Mouse (Mus musculus) heart, embryonic 11.5 days (tissue): ENCODE results near the gene Tcea3. TPM values are rescaled to one million over a fixed set of nuclear protein-coding genes. Genes with fewer than 3 reads are reported as not detected.
A peak's percentile ranks its signal among the peaks of the same experiment; 100 is the strongest.

ENCODE experiments used
- ATAC-seq: fragments of 200-750 bp; cut with Nextera tagmentation; replicated peaks from 2 replicates; pipeline ENCODE4 v1.8.0; 2017; ENCODE audit warnings: moderate library complexity; ENCODE audit not compliant: insufficient number of reproducible peaks, low FRiP score, low TSS enrichment
- H3K27ac ChIP-seq: fragments of 300-500 bp; sonication (generic); 2 replicates; pipeline ENCODE4 v1.5.1; 2014; ENCODE audit warnings: mild to moderate bottlenecking, low read depth, low read length
- H3K27me3 ChIP-seq: fragments of 300-500 bp; sonication (generic); 2 replicates; pipeline ENCODE4 v1.6.1; 2014; ENCODE audit warnings: mild to moderate bottlenecking, low read length, mixed read lengths; ENCODE audit not compliant: control insufficient read depth, insufficient read depth
- H3K36me3 ChIP-seq: fragments of 300-500 bp; sonication (generic); 2 replicates; pipeline ENCODE4 v1.6.1; 2014; ENCODE audit warnings: mild to moderate bottlenecking, low read length, moderate library complexity, mixed read lengths; ENCODE audit not compliant: control insufficient read depth, insufficient read depth
- H3K4me1 ChIP-seq: fragments of 300-500 bp; sonication (generic); 2 replicates; pipeline ENCODE4 v1.6.1; 2014; ENCODE audit warnings: low read length; ENCODE audit not compliant: control insufficient read depth, insufficient read depth
- H3K4me2 ChIP-seq: fragments of 300-500 bp; sonication (generic); 2 replicates; pipeline ENCODE4 v1.6.1; 2014; ENCODE audit warnings: mild to moderate bottlenecking, moderate library complexity
- H3K4me3 ChIP-seq: fragments of 300-500 bp; sonication (generic); 2 replicates; pipeline ENCODE4 v1.5.1; 2014; ENCODE audit warnings: low read depth, low read length
- H3K9ac ChIP-seq: fragments of 300-500 bp; sonication (generic); 2 replicates; pipeline ENCODE4 v1.6.1; 2014; ENCODE audit warnings: mild to moderate bottlenecking, low read depth, low read length, moderate library complexity
- H3K9me3 ChIP-seq: fragments of 300-500 bp; sonication (generic); replicated peaks from 2 replicates; pipeline ENCODE4 v1.6.1; 2016; ENCODE audit warnings: low read length; ENCODE audit not compliant: control insufficient read depth
- WGBS: fragments of 180-500 bp; shearing (Covaris S2); extraction: QIAGEN DNeasy Blood & Tissue Kit; methylation state at CpG from one replicate; pipeline ENCODE4 v1.1.7; 2014; ENCODE audit not compliant: insufficient replicate concordance; 5-methylcytosine and 5-hydroxymethylcytosine counted together
- polyA plus RNA-seq: library from polyadenylated mRNA; unstranded; fragments of >200 nt; fragmentation: Nextera tagmentation; extraction: Ambion mirVana; gene quantifications from 2 replicates; pipeline ENCODE4 v1.2.1, GENCODE M21; 2014

Tcea3 gene
- polyA plus RNA-seq, 1 experiment from 2014 or later = 56.4 TPM

DNA sequence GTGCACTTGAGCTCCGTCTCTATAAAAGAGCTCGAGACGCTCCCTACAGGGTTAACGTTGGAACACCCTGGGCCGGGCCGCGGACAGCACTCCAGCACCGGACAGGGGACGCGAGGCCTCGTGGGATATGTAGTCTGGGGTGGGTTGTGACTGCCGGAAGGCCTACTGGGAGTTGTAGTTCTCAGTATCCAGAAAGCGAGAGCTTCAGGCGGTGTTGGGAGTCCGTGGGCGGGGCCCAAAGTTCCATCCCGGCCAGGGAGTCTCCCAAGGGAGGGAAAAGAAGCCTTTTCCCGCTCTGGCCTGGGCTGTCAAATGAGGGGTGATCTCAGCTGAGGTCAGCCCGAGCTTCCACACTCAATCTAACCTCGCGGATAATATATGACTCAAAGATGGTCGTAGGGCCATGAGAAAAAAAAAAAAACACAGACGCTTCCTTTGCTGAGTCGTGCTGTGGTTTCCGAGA lies 37.9 kb downstream of the Tcea3 start:
- Histone ChIP-seq H3K4me2 (peak overlapping the region; percentile 95), H3K4me1 (peaks cover 35% of the 10 kb centered on the region), H3K9me3 (peaks cover 2% of the 10 kb centered on the region; the same call in 1 of the 2 replicates), H3K4me3 (peak overlapping the region; percentile 70), H3K27me3 (peaks cover 2% of the 10 kb centered on the region), H3K27ac (peak overlapping the region; percentile 81), H3K36me3 (peaks cover 27% of the 10 kb centered on the region), H3K9ac (peak overlapping the region; percentile 85)
- WGBS = under 1% methylated on average over 25 of the region's 25 CpGs
- ATAC-seq = peak; percentile 95

GRCm38 (mm10) chr4:136285811-136286371 lies 38.4 kb downstream of the Tcea3 start:
- Histone ChIP-seq H3K4me1 (peaks cover 35% of the 10 kb centered on the region), H3K9ac (peak overlapping the region; percentile 85), H3K4me3 (peak overlapping the region; percentile 70), H3K36me3 (peaks cover 32% of the 10 kb centered on the region), H3K27me3 (peaks cover 4% of the 10 kb centered on the region), H3K9me3 (peaks cover 2% of the 10 kb centered on the region; the same call in 1 of the 2 replicates), H3K4me2 (peak overlapping the region; percentile 95), H3K27ac (peak overlapping the region; percentile 81)
- WGBS = under 1% methylated on average over 29 of the region's 29 CpGs
- peak; percentile 82 for ATAC-seq

- no peak overlapping the region for H3K27ac ChIP-seq
- H3K36me3 ChIP-seq = peaks cover 47% of the 10 kb centered on the region
- peaks cover 2% of the 10 kb centered on the region; the same call in 1 of the 2 replicates for H3K9me3 ChIP-seq
- WGBS = 49% methylated on average over 66 of the region's 66 CpGs
- no peak for ATAC-seq
- peaks cover 4% of the 10 kb centered on the region for H3K27me3 ChIP-seq
- H3K9ac ChIP-seq = no peak overlapping the region
- peak overlapping the region; percentile 31 for H3K4me2 ChIP-seq
- peaks cover 9% of the 10 kb centered on the region for H3K4me1 ChIP-seq
- 0 out of 2 replicates have a peak overlapping the region, but pooled peaks have one; percentile 8 for H3K4me3 ChIP-seq
These were observed 42.6 kb downstream of the Tcea3 start for GRCm38 (mm10) chr4:136289918-136290780.

- ATAC-seq = no peak
These were observed 43.5 kb downstream of the Tcea3 start for GRCm38 (mm10) chr4:136290781-136291595.

DNA sequence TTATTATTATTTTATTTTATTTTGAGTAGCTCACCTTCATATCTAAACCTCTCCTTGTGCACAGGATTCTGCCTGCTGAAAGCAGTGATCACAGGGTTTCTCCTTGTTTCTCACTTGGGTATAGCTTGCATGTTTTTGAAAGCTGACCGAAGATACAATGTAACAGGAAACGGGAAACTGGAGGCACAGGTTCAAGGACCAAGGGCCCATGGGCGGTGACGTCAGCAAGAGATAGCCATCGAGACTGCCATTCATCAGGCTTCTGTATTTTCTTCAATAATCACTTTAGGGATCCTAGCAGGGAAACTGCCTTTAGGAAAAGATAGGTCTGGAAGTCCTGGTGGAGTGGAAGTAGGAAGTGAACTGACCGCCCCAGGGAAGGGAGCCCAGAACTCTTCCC lies 44.2 kb downstream of the Tcea3 start:
- Histone ChIP-seq H3K27ac (no peak overlapping the region), H3K9me3 (peaks cover 2% of the 10 kb centered on the region; the same call in 1 of the 2 replicates), H3K4me3 (no peak overlapping the region), H3K4me1 (peaks cover 4% of the 10 kb centered on the region), H3K9ac (no peak overlapping the region), H3K27me3 (peaks cover 4% of the 10 kb centered on the region), H3K4me2 (no peak overlapping the region), H3K36me3 (peaks cover 47% of the 10 kb centered on the region)
- no peak for ATAC-seq
- WGBS = 81% methylated on average over 6 of the region's 6 CpGs

More at GRCm38 (mm10) chr4:136290781-136291595, 43.5 kb downstream of the Tcea3 start:
- no peak overlapping the region for H3K27ac ChIP-seq
- peaks cover 47% of the 10 kb centered on the region for H3K36me3 ChIP-seq
- peaks cover 9% of the 10 kb centered on the region for H3K4me1 ChIP-seq
- 64% methylated on average over 39 of the region's 39 CpGs for WGBS
- H3K4me2 ChIP-seq = no peak overlapping the region; the same call in 1 of the 2 replicates
- no peak overlapping the region for H3K9ac ChIP-seq
- 0 out of 2 replicates have a peak overlapping the region, but pooled peaks have one; percentile 8 for H3K4me3 ChIP-seq
- H3K9me3 ChIP-seq = peaks cover 2% of the 10 kb centered on the region; the same call in 1 of the 2 replicates
- H3K27me3 ChIP-seq = peaks cover 4% of the 10 kb centered on the region

- WGBS = 60% methylated on average over 7 of the region's 7 CpGs
- ATAC-seq = no peak
- Histone ChIP-seq H3K27me3 (no peaks in the 10 kb centered on the region), H3K27ac (no peak overlapping the region), H3K36me3 (peaks cover 15% of the 10 kb centered on the region), H3K4me1 (no peaks in the 10 kb centered on the region), H3K9me3 (no peaks in the 10 kb centered on the region), H3K4me3 (no peak overlapping the region), H3K9ac (no peak overlapping the region), H3K4me2 (no peak overlapping the region)
These were observed 48.4 kb downstream of the Tcea3 start for GRCm38 (mm10) chr4:136295941-136296340.

DNA sequence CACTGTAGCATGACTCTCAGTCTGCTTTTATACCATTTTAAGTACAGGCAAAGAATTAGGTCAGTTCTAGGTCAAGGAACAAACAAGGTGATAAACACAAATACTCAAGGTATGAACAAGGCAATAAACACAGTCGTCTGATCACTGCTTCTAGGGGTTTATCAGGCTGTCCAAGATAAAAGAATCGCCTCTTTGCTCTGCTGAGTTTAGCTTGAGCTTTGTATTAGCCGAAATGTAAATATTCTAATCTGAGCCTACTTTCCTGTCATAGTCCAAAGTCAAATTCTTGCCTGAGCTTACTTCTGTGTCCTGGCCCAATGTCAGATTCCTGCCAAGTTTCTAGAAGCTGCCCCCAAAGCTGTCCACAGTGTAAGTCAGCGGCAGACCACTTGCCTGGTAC lies 54.9 kb downstream of the Tcea3 start:
- Histone ChIP-seq H3K27me3 (no peaks in the 10 kb centered on the region), H3K4me3 (no peak overlapping the region), H3K9ac (no peak overlapping the region), H3K27ac (no peak overlapping the region), H3K36me3 (no peaks in the 10 kb centered on the region), H3K9me3 (no peaks in the 10 kb centered on the region), H3K4me2 (no peak overlapping the region), H3K4me1 (no peaks in the 10 kb centered on the region)
- ATAC-seq = no peak
- WGBS = 50% methylated on average over 4 of the region's 4 CpGs

- Histone ChIP-seq H3K9me3 (no peaks in the 10 kb centered on the region), H3K36me3 (no peaks in the 10 kb centered on the region), H3K4me1 (0 out of 2 replicates have a peak, but pooled peaks cover under 1% of the 10 kb centered on the region), H3K4me2 (no peak overlapping the region), H3K9ac (no peak overlapping the region), H3K27ac (no peak overlapping the region), H3K4me3 (no peak overlapping the region), H3K27me3 (no peaks in the 10 kb centered on the region)
- ATAC-seq = no peak
- 36% methylated on average over 2 of the region's 2 CpGs for WGBS
These were observed 56.7 kb downstream of the Tcea3 start for GRCm38 (mm10) chr4:136304181-136304580.
